Mouse (Mus musculus) thymus, adult 2 months (tissue): Measurements from ENCODE around the gene Cspg4.

Experiments used
- CTCF ChIP-seq: fragments of 200-500 bp; IDR thresholded peaks from 2 replicates; pipeline ENCODE4 v1.5.1; 2012; ENCODE audit warnings: mild to moderate bottlenecking, control low read depth, low read length, moderate library complexity, borderline replicate concordance; ENCODE audit not compliant: control insufficient read depth, poor library complexity, insufficient read depth; ENCODE audit errors: extremely low read depth
- POLR2A ChIP-seq: fragments of 200-500 bp; IDR thresholded peaks from 2 replicates; pipeline ENCODE4 v1.6.1; 2012; ENCODE audit warnings: mild to moderate bottlenecking, low read length, control low read depth, moderate library complexity; ENCODE audit not compliant: control insufficient read depth, poor library complexity, insufficient read depth; ENCODE audit errors: extremely low read depth

DNA sequence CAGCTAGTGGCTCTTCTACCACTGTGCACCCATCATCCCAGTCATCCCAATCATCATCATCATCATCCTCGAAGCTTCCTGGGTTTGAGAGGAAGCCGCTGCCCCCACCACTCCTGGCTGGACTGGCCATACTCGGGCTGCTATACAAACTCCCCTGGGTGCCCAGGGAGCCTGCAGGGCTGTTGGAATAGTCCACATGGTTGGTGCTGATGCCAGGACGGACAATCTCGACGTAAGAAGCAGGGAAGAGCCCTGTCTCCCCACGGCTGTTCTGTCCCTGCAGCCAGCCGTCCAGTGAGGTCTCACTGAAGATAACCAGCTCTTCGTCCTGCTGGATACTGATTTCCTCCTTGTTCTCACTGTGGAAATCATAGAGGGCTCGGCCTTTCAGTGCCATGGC is 61.6 kb downstream of the Cspg4 start:
- TF ChIP-seq CTCF (no peak), POLR2A (no peak)
